Mouse (Mus musculus) kidney, embryonic 14.5 days (tissue): ENCODE measurements at regions not wholly inside any gene's neighbourhood (a gene's known extent, or its start where the extent isn't known, plus 50 kb on each side); places are given as distances from the start of the nearest gene placed in this dataset.

Experiments used
- ATAC-seq: fragments of 200-750 bp; cut with Nextera tagmentation; 2 replicates; pipeline ENCODE4 v1.8.0; 2017; ENCODE audit warnings: moderate number of reproducible peaks, mild to moderate bottlenecking, moderate TSS enrichment, moderate library complexity; ENCODE audit not compliant: low FRiP score, low TSS enrichment
- H3K27ac ChIP-seq: fragments of 300-500 bp; sonication (generic); 2 replicates; pipeline ENCODE4 v1.5.1; 2014; ENCODE audit warnings: low read depth, mild to moderate bottlenecking, low read length, moderate library complexity, mixed read lengths
- H3K27me3 ChIP-seq: fragments of 300-500 bp; sonication (generic); 2 replicates; pipeline ENCODE4 v1.6.1; 2014; ENCODE audit warnings: mild to moderate bottlenecking, low read length; ENCODE audit not compliant: control insufficient read depth, insufficient read depth
- H3K36me3 ChIP-seq: fragments of 300-500 bp; sonication (generic); 2 replicates; pipeline ENCODE4 v1.6.1; 2014; ENCODE audit warnings: low read length, mixed read lengths; ENCODE audit not compliant: control insufficient read depth, insufficient read depth
- H3K4me1 ChIP-seq: fragments of 300-500 bp; sonication (generic); 2 replicates; pipeline ENCODE4 v1.6.1; 2014; ENCODE audit warnings: low read length, mixed read lengths; ENCODE audit not compliant: control insufficient read depth, insufficient read depth
- H3K4me2 ChIP-seq: fragments of 300-500 bp; sonication (generic); replicated peaks from 2 replicates; pipeline ENCODE4 v1.6.1; 2014; ENCODE audit warnings: low read depth, mild to moderate bottlenecking, low read length
- H3K4me3 ChIP-seq: fragments of 300-500 bp; sonication (generic); 2 replicates; pipeline ENCODE4 v1.5.1; 2014; ENCODE audit warnings: mild to moderate bottlenecking, low read length
- H3K9ac ChIP-seq: fragments of 300-500 bp; sonication (generic); 2 replicates; pipeline ENCODE4 v1.6.1; 2014; ENCODE audit warnings: low read depth, mild to moderate bottlenecking, low read length, moderate library complexity
- H3K9me3 ChIP-seq: fragments of 300-500 bp; sonication (generic); 2 replicates; pipeline ENCODE4 v1.6.1; 2016; ENCODE audit warnings: low read length; ENCODE audit not compliant: control insufficient read depth
- WGBS: fragments of 180-500 bp; shearing (Covaris S2); extraction: QIAGEN DNeasy Blood & Tissue Kit; methylation state at CpG from one replicate; pipeline ENCODE4 v1.1.7; 2014; 5-methylcytosine and 5-hydroxymethylcytosine counted together

DNA sequence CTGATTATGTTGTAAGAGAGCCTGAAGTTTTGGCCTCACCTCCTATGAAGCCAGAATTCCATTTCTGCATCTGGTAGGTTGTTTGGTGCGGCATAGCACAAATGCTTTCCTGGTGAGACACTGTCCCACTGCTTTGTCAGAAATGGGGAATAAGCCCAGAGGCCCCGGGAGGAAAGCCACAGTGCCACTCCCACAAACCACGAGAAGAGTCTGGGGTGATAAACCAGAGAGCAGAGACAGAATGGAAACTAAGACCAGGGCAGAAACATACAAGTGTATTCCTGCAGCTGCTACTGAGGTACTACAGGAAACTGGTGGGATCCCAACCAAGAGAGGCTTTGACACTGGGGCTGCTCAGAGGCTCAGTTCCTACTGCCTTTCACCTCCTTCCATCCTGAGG, 123.6 kb downstream of the Cyp26a1 start:
- no peaks in the 10 kb centered on the region for H3K9me3 ChIP-seq
- 62% methylated on average over 3 of the region's 3 CpGs for WGBS
- no peak for ATAC-seq
- no peaks in the 10 kb centered on the region for H3K4me1 ChIP-seq
- no peak overlapping the region for H3K4me2 ChIP-seq
- no peaks in the 10 kb centered on the region for H3K36me3 ChIP-seq
- no peak overlapping the region for H3K27ac ChIP-seq
- no peak overlapping the region for H3K9ac ChIP-seq
- H3K27me3 ChIP-seq: no peaks in the 10 kb centered on the region
- no peak overlapping the region for H3K4me3 ChIP-seq

DNA sequence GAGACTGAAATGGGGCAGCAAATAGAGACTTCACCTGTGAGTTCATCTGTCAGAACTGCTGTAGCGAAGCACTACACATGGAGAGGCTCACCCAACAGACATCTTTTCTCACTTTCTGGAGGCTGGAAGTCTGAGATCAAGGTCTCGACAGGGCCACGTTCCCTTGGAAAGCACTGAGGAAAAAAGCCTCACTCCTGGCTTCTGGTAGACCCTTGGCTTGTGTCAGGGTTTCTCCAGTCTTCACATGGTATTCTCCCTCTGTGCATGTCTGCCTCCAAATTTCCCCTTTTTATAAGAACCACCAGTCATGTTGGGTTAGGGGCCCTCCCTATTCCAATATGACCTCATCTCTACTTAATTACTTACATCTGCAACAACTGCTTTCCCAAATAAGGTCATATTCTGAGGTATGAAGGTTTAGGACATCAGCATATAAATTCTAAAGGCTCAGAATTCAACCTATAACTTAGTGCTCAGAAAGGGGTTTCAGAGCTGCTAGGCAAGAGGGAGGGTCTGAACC, 124.1 kb downstream of the Cyp26a1 start:
- H3K36me3 ChIP-seq: no peaks in the 10 kb centered on the region
- H3K9ac ChIP-seq: no peak overlapping the region
- ATAC-seq: no peak
- H3K4me3 ChIP-seq: no peak overlapping the region
- no peak overlapping the region for H3K4me2 ChIP-seq
- no peaks in the 10 kb centered on the region for H3K4me1 ChIP-seq
- no peak overlapping the region for H3K27ac ChIP-seq
- no peaks in the 10 kb centered on the region for H3K27me3 ChIP-seq
- H3K9me3 ChIP-seq: no peaks in the 10 kb centered on the region
- WGBS: 88% methylated on average over 3 of the region's 3 CpGs

DNA sequence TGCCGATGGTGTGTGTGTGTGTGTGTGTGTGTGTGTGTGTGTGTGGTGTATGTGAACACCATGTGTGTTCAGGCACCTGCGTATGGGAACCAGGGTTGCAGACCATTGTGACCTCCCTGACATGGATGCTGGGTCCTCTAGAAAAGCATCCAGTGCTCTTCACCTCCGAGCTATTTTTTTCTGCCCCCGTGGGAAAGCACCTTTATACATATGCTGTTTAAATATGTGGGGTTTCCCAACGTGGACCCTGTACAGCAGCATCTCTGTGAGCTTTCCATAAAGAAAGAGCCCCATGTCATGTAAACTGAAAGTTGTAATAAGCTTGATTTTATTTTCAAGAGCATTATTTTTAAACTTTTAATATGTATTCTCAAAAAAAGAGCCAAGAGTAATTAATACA, 126.6 kb downstream of the Cyp26a1 start:
- no peak overlapping the region for H3K4me2 ChIP-seq
- whole genome bisulfite sequencing: 91% methylated on average over 5 of the region's 5 CpGs
- ATAC-seq: no peak
- H3K4me1 ChIP-seq: no peaks in the 10 kb centered on the region
- no peaks in the 10 kb centered on the region for H3K36me3 ChIP-seq
- H3K9ac ChIP-seq: no peak overlapping the region
- no peak overlapping the region for H3K4me3 ChIP-seq
- H3K27ac ChIP-seq: no peak overlapping the region
- H3K27me3 ChIP-seq: no peaks in the 10 kb centered on the region
- H3K9me3 ChIP-seq: no peaks in the 10 kb centered on the region

DNA sequence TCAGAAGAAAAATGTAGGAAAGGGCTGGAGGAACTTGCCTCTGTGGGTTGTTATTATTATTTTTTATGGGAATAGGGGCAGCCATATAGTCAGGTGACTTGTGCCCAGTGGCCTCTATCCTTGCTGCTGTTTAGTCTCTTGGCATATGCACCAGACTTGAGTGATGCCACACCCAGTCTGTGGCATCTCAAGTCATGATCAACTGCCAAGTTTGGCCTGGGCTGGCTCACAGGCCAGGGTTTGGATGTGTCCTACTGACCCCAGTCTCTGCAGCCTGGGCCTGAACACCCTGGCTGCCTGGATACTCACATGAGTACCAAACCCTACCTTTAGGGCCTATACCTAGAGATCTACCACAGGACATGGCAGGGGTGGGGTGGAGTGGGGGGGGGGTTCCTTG, 133.8 kb downstream of the Cyp26a1 start:
- H3K4me3 ChIP-seq: no peak overlapping the region
- no peak overlapping the region for H3K4me2 ChIP-seq
- H3K4me1 ChIP-seq: no peaks in the 10 kb centered on the region
- H3K27ac ChIP-seq: no peak overlapping the region
- no peak for ATAC-seq
- no peaks in the 10 kb centered on the region for H3K36me3 ChIP-seq
- H3K9me3 ChIP-seq: no peaks in the 10 kb centered on the region
- H3K27me3 ChIP-seq: no peaks in the 10 kb centered on the region
- H3K9ac ChIP-seq: no peak overlapping the region

- H3K4me3 ChIP-seq: no peak overlapping the region
- WGBS: 45% methylated on average over 5 of the region's 5 CpGs
- no peaks in the 10 kb centered on the region for H3K27me3 ChIP-seq
- H3K4me1 ChIP-seq: no peaks in the 10 kb centered on the region
- H3K9me3 ChIP-seq: no peaks in the 10 kb centered on the region
- H3K4me2 ChIP-seq: no peak overlapping the region
- no peak for ATAC-seq
- H3K36me3 ChIP-seq: no peaks in the 10 kb centered on the region
- no peak overlapping the region for H3K27ac ChIP-seq
- H3K9ac ChIP-seq: no peak overlapping the region
Measured at GRCm38 (mm10) chr19:37836900-37837299, 139.3 kb downstream of the Cyp26a1 start.
